Mouse (Mus musculus) liver, adult 2 months (tissue): Measurements from ENCODE around the gene Ralgps1.

Experiments used
- CTCF ChIP-seq: fragments of 200-500 bp; IDR thresholded peaks from 2 replicates; pipeline ENCODE4 v1.5.1; 2011; ENCODE audit warnings: low read depth, low read length, control low read depth
- POLR2A ChIP-seq: fragments of 200-500 bp; IDR thresholded peaks from 2 replicates; pipeline ENCODE4 v1.6.1; 2011; ENCODE audit warnings: low read length, control low read depth; ENCODE audit not compliant: insufficient read depth; ENCODE audit errors: extremely low read depth

DNA sequence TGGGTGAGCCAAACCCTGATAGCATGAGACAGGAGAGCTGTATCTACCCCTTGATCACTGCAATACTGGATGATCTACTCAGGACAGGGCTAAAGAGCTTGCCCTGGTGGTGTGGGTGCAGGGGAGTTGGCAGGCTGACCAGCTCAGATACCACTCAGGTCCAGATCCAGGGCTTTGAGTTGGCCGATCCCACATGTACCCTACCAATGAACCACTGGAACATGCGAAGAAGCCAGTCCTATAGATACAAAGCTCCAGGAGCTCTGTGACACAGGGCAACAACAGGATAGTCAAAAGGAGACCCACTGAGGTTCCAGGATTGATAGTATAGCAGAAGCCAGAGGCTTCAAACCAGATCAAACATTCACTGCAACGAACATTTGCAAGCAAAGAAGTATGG, 19.8 kb downstream of the Ralgps1 start:
- TF ChIP-seq CTCF = no peak
- no peak for TF ChIP-seq POLR2A
